Mouse (Mus musculus) embryo, embryonic 10.5 days (tissue): ENCODE measurements at regions not wholly inside any gene's neighbourhood (a gene's known extent, or its start where the extent isn't known, plus 50 kb on each side); places are given as distances from the start of the nearest gene placed in this dataset.

Source experiments
- DNase-seq: peaks from one replicate; pipeline ENCODE4 v3.0.0-alpha.2; 2015; ENCODE audit warnings: low spot score

GRCm38 (mm10) chr3:115816328-115817160 is 71.1 kb upstream of the Dph5 start:
- DNase-seq: no peak

- no peak for DNase-seq
These were observed 69.9 kb upstream of the Dph5 start for GRCm38 (mm10) chr3:115817771-115818170.

GRCm38 (mm10) chr3:115818734-115819133 is 68.9 kb upstream of the Dph5 start:
- DNase-seq: no peak

- no peak for DNase-seq
These were observed 68.1 kb upstream of the Dph5 start for GRCm38 (mm10) chr3:115819401-115820138.

GRCm38 (mm10) chr3:115820139-115820481 is 67.5 kb upstream of the Dph5 start:
- DNase-seq: no peak

- no peak for DNase-seq
These were observed 66.0 kb upstream of the Dph5 start for GRCm38 (mm10) chr3:115821627-115822026.

GRCm38 (mm10) chr3:115822491-115822890 is 65.1 kb upstream of the Dph5 start:
- no peak for DNase-seq

GRCm38 (mm10) chr3:115823741-115824140 is 63.9 kb upstream of the Dph5 start:
- no peak for DNase-seq

- no peak for DNase-seq
These were observed 62.8 kb upstream of the Dph5 start for GRCm38 (mm10) chr3:115824792-115825191.

- no peak for DNase-seq
These were observed 52.3 kb upstream of the Dph5 start for GRCm38 (mm10) chr3:115835381-115835780.

- no peak for DNase-seq
These were observed 49.9 kb upstream of the Dph5 start for GRCm38 (mm10) chr3:115837617-115838216.
